Mouse (Mus musculus): Measurements from ENCODE around the gene Gm20741. TPM values are rescaled to one million over a fixed set of nuclear protein-coding genes. Genes with fewer than 3 reads are reported as not detected.
A peak's percentile ranks its signal among the peaks of the same experiment; 100 is the strongest.

Gm20741 gene
- total and polyA plus RNA-seq, 3 experiments, result not detected

DNA sequence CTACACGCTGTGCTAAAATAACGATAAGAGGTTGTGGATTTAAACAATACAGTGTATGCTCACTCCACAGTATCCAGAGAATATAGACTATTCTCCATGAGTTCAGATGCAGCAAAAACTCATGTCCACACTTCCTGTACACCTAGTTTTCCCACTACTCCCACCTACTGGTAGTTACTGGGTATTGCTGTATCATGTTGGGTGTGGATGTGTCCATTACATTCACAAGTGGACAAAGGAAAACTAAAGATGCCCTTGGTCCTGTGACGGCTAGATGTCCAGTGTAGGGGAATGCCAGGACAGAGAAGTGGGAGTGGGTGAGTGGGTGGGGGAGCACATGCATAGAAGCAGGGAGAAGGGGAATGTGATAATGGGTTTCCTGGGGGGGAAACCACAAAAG lies 11.7 kb upstream of the Gm20741 start:
- H3K36me3 ChIP-seq (ENCODE audit: control insufficient read depth in 1 of 2, insufficient read depth in 2 of 2, low read length in 2 of 2), result no peaks in the 10 kb centered on the region
- no peak overlapping the region for H3K4me3 ChIP-seq (ENCODE audit: control insufficient read depth in 1 of 2, insufficient read depth in 1 of 2, low read depth in 2 of 2, low read length in 2 of 2)
- no peaks in the 10 kb centered on the region for H3K9me3 ChIP-seq (replicated peaks; ENCODE audit: insufficient read depth, low read length)
- no peaks in the 10 kb centered on the region for H3K79me2 ChIP-seq (ENCODE audit: control insufficient read depth, insufficient read depth, low read length, poor library complexity)
- H3K27ac ChIP-seq (ENCODE audit: control insufficient read depth, low read depth, low read length), result no peak overlapping the region
- no peaks in the 10 kb centered on the region for H3K27me3 ChIP-seq (ENCODE audit: control insufficient read depth in 1 of 2, insufficient read depth in 2 of 2, low read length in 2 of 2)
- DNase-seq (ENCODE audit: low read depth, low spot score), result peak; percentile 19
- no peak overlapping the region for H3K9ac ChIP-seq (ENCODE audit: control insufficient read depth, low read depth, low read length, poor library complexity, severe bottlenecking)
- H3K4me1 ChIP-seq (ENCODE audit: control insufficient read depth in 1 of 2, insufficient read depth in 2 of 2, low read length in 2 of 2), result no peaks in the 10 kb centered on the region
- TF ChIP-seq CTCF (IDR thresholded peaks at IDR 0.05 in 2 of 3, conservative IDR thresholded peaks at IDR 0.05 in 1 of 3; ENCODE audit: control insufficient read depth in 1 of 3, insufficient read depth in 1 of 3, low read depth in 2 of 3, low read length in 3 of 3, poor library complexity in 1 of 3, severe bottlenecking in 1 of 3) (peak in 2 of 3 experiments; percentile 18 to 28; a peak in 1 of 6 replicates), SMC3 (IDR thresholded peaks at IDR 0.05; ENCODE audit: low read depth, low read length) (0 out of 2 replicates have a peak, but pooled peaks have one; percentile 10), ZMIZ1 (IDR thresholded peaks at IDR 0.05; ENCODE audit: low read depth, low read length) (no peak), RAD21 (IDR thresholded peaks at IDR 0.05; ENCODE audit: low read depth, low read length) (peak; percentile 8; the same call in 1 of the 2 replicates)

DNA sequence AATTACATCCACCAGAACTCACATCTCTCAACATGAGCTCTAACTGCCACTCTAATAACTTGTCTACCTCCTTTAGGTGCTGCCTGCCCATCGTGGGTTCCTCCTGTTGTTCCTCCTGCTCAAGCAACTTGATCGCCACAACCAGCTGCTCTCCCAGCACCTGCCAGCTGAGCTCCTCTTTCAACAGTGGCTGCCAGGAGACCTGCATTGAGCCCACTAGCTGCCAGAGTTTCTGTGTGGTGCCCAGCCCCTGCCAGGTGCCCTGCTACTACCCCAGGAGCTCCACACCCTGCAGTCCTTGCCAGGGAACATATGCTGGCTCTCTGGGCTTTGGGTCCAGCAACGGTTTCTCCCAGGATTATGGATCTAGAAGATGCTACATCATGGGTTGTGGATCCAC lies 8.0 kb upstream of the Gm20741 start, which contains the start of gene Krtap15:
Gene Krtap15, plus strand, starts transcription at position 150 of the 400 bp plus-strand sequence.
- no peak for TF ChIP-seq POLR2AphosphoS2 (IDR thresholded peaks at IDR 0.05; ENCODE audit: low read length)
- no peak for TF ChIP-seq BHLHE40 (IDR thresholded peaks at IDR 0.05; ENCODE audit: borderline replicate concordance, low read depth, low read length)
- TF ChIP-seq NELFE (IDR thresholded peaks at IDR 0.05; ENCODE audit: low read depth, low read length), result no peak
- TF ChIP-seq RCOR1 (IDR thresholded peaks at IDR 0.05; ENCODE audit: low read depth, low read length), result no peak
- TF ChIP-seq MAZ (IDR thresholded peaks at IDR 0.05; ENCODE audit: low read depth, low read length), result no peak
- TF ChIP-seq RAD21 (IDR thresholded peaks at IDR 0.05; ENCODE audit: low read depth, low read length), result no peak
- no peak for TF ChIP-seq GATA1 (IDR thresholded peaks at IDR 0.05; ENCODE audit: low read depth, low read length)
- TF ChIP-seq CHD1 (IDR thresholded peaks at IDR 0.05; ENCODE audit: low read depth, low read length), result no peak
- TF ChIP-seq CTCF (IDR thresholded peaks at IDR 0.05 in 2 of 3, conservative IDR thresholded peaks at IDR 0.05 in 1 of 3; ENCODE audit: control insufficient read depth in 1 of 3, insufficient read depth in 1 of 3, low read depth in 2 of 3, low read length in 3 of 3, poor library complexity in 1 of 3, severe bottlenecking in 1 of 3), result no peak
- no peak for TF ChIP-seq E2F4 (IDR thresholded peaks at IDR 0.05; ENCODE audit: borderline replicate concordance, low read depth, low read length)
- no peak for TF ChIP-seq HCFC1 (IDR thresholded peaks at IDR 0.05; ENCODE audit: low read depth, low read length)
- no peak for TF ChIP-seq POLR2A (IDR thresholded peaks at IDR 0.05; ENCODE audit: control insufficient read depth in 1 of 2, insufficient read depth in 1 of 2, low read depth in 1 of 2, low read length in 2 of 2, poor library complexity in 1 of 2)
- no peak for TF ChIP-seq ELF1 (IDR thresholded peaks at IDR 0.05; ENCODE audit: low read depth, low read length)
- no peak for DNase-seq (ENCODE audit: low read depth, low spot score)
- Histone ChIP-seq H3K27me3 (ENCODE audit: control insufficient read depth in 1 of 2, insufficient read depth in 2 of 2, low read length in 2 of 2) (no peaks in the 10 kb centered on the region), H3K4me1 (ENCODE audit: control insufficient read depth in 1 of 2, insufficient read depth in 2 of 2, low read length in 2 of 2) (no peaks in the 10 kb centered on the region), H3K27ac (ENCODE audit: control insufficient read depth, low read depth, low read length) (no peak within 1 kb of the TSS), H3K9me3 (replicated peaks; ENCODE audit: insufficient read depth, low read length) (no peaks in the 10 kb centered on the region), H3K79me2 (ENCODE audit: control insufficient read depth, insufficient read depth, low read length, poor library complexity) (no peaks in the 10 kb centered on the region), H3K4me3 (ENCODE audit: control insufficient read depth in 1 of 2, insufficient read depth in 1 of 2, low read depth in 2 of 2, low read length in 2 of 2) (no peak within 1 kb of the TSS), H3K36me3 (ENCODE audit: control insufficient read depth in 1 of 2, insufficient read depth in 2 of 2, low read length in 2 of 2) (no peaks in the 10 kb centered on the region), H3K9ac (ENCODE audit: control insufficient read depth, low read depth, low read length, poor library complexity, severe bottlenecking) (no peak within 1 kb of the TSS)

DNA sequence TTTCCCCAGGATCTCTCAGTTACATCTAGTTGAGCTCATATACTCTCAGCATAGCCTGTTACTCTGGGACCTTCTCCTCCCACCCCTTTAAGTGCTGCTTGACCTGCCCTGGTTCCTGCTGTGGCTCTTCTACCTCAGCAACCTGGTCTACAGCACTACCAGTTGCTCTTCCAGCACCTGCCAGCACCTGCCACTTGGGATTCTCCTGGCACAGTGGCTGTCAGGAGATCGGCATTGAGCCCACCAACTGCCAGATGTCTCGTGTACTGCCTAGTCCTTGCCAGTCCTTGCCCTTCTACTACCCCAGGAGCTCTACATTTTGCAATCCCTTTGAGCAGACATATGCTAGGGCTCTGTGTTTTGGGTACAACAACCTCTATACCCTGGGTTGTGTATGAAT lies 25.2 kb downstream of the Gm20741 start:
- DNase-seq (ENCODE audit: low read depth, low spot score), result no peak
- H3K27me3 ChIP-seq (ENCODE audit: control insufficient read depth in 1 of 2, insufficient read depth in 2 of 2, low read length in 2 of 2), result no peaks in the 10 kb centered on the region
- TF ChIP-seq POLR2AphosphoS2 (IDR thresholded peaks at IDR 0.05; ENCODE audit: low read length), result no peak
- TF ChIP-seq MYB (IDR thresholded peaks at IDR 0.05; ENCODE audit: low read depth, low read length), result no peak
- no peak for TF ChIP-seq EP300 (IDR thresholded peaks at IDR 0.05; ENCODE audit: low read depth in 1 of 2, low read length in 2 of 2)
- TF ChIP-seq MAX (IDR thresholded peaks at IDR 0.05; ENCODE audit: low read length), result no peak
- no peak for TF ChIP-seq SMC3 (IDR thresholded peaks at IDR 0.05; ENCODE audit: low read depth, low read length)
- TF ChIP-seq HCFC1 (IDR thresholded peaks at IDR 0.05; ENCODE audit: low read depth, low read length), result no peak
- TF ChIP-seq ZKSCAN1 (IDR thresholded peaks at IDR 0.05; ENCODE audit: low read depth, low read length), result no peak
- no peak for TF ChIP-seq UBTF (IDR thresholded peaks at IDR 0.05; ENCODE audit: borderline replicate concordance, insufficient read depth, low read depth, low read length)
- TF ChIP-seq E2F4 (IDR thresholded peaks at IDR 0.05; ENCODE audit: borderline replicate concordance, low read depth, low read length), result no peak
- TF ChIP-seq RCOR1 (IDR thresholded peaks at IDR 0.05; ENCODE audit: low read depth, low read length), result no peak
- TF ChIP-seq POLR2A (IDR thresholded peaks at IDR 0.05; ENCODE audit: control insufficient read depth in 1 of 2, insufficient read depth in 1 of 2, low read depth in 1 of 2, low read length in 2 of 2, poor library complexity in 1 of 2), result no peak
- no peak for TF ChIP-seq TBP (IDR thresholded peaks at IDR 0.05; ENCODE audit: low read depth, low read length)

More for the DNA sequence above, 25.2 kb downstream of the Gm20741 start:
- Histone ChIP-seq H3K27ac (ENCODE audit: control insufficient read depth, low read depth, low read length) (no peak overlapping the region), H3K9me3 (replicated peaks; ENCODE audit: insufficient read depth, low read length) (no peaks in the 10 kb centered on the region), H3K4me1 (ENCODE audit: control insufficient read depth in 1 of 2, insufficient read depth in 2 of 2, low read length in 2 of 2) (no peaks in the 10 kb centered on the region), H3K79me2 (ENCODE audit: control insufficient read depth, insufficient read depth, low read length, poor library complexity) (no peaks in the 10 kb centered on the region), H3K9ac (ENCODE audit: control insufficient read depth, low read depth, low read length, poor library complexity, severe bottlenecking) (no peak overlapping the region), H3K4me3 (ENCODE audit: control insufficient read depth in 1 of 2, insufficient read depth in 1 of 2, low read depth in 2 of 2, low read length in 2 of 2) (no peak overlapping the region), H3K36me3 (ENCODE audit: control insufficient read depth in 1 of 2, insufficient read depth in 2 of 2, low read length in 2 of 2) (no peaks in the 10 kb centered on the region)

Measured in MEL (cell line).